Mouse (Mus musculus): ENCODE data around the gene Rps19.
"Not testable (repeated sequence)": the region's sequence is repeated elsewhere in the genome, so short reads cannot be mapped to it uniquely, and the experiment has no call there.

Gene Rps19

DNA sequence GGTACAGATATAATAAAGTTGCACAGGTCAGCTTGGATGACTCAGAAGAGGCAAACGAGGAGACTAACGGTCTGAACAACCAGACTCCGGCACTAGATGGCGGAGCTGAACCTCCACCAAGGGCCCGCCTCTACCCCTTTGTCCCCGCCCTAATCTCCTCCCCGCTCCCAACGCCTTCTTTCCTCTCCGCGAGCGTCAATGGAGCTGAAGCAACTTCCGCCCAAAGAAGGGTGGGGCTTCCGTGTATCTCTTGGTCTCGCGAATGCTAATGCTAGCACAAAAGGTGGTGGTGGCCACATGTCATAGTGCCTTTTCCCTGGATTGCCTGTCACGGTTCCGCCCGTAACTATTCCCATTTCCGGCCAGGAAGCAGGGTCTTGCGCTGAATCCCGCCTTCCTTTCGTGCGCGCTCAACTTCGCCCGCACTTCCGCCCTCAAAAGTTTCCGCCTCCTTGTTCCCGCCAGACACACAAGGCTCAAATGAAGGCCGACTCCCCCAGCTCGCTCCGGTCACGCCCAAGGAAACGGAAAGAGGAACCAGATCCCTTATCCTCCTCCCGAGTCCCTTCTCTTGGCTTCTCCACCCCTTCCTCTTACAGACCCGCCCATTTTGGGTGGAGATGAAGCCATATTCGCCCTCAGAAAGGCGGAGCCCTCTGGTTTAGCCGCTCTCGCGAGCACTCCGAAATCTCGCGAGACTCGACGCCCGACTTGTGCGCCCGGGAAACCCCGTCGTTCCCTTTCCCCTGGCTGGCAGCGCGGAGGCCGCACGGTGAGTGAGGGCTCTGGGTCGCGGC, at the start of gene Rps19:
Rps19 (plus strand) TSS at position 476 of the 797 bp plus-strand sequence.
- peak; percentile 99 for DNase-seq (ENCODE audit: low read depth, low spot score)

DNA sequence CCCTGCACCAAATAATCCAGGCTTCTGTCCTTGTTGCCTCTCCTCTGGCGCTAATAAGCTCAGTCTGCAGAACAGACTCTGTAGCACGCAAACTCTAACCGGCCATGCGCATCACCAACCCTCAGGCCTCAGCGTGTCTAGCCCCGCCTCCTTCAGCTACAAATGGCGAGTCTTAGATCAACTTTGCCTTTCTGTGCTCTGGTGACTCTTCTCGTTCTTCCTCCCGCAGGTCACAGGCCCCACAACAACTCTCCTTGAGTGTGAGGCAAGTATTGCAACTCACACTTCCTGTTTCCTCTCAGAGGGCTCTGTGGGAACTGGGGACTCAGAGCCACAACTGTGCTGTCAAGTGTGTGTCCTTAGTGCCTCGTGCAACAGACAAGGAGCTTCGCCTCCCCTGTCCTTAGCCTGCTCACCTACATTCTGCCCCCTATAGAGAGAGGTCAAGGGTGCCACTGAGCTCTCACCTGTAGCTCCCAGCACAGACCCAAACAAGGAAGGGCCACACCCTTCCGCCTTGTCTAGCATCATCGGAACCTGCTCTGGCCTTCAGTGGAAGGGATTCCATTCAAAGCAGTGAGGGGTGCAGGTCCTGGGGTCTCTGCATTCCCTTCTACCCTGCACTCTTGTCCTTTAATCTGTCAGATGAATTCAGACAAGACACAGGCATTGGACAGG, 45.3 kb upstream of the Rps19 start:
- DNase-seq (ENCODE audit: low read depth, low spot score): not testable (repeated sequence)

DNA sequence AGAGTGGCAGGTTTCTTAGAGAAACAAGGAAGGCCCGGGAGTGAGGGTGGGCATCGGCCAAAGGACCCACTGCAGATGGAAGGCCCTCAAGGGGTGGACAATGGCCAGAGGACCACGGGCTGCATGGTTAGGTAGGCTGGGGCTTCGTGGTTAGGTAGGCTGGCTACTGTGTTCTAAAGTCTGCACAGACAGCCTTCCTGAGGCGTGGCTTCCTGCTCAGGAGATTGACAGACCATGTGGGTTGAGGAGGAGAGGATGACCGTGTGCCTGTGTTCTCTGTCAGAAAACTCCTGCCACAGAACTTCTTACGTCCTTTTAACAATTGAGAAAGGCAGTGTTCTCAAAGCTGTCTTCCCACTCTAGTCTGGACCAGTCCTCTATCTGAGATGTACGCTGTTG, 44.8 kb upstream of the Rps19 start:
- no peak for DNase-seq (ENCODE audit: low read depth, low spot score)

DNA sequence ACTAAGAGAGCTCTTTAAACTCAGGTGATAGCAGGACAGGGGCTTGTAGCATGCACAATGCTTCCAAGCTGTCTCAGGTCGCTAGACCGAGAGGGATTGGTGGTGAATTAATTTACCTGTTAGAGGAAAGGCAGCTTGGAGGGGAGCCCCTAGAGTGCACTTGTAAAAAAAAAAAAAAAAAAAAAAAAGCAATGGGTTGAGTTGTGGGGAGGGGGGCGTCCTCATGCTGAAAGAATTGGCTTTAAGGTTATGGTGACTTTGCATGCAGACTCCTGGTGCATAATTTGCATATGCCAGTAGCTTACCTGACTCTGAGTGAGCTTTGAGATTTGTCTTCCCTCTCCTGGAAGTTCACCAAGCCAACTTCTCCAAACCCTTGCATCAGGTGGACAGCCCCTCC, 43.8 kb upstream of the Rps19 start:
- no peak for DNase-seq (ENCODE audit: low read depth, low spot score)

DNA sequence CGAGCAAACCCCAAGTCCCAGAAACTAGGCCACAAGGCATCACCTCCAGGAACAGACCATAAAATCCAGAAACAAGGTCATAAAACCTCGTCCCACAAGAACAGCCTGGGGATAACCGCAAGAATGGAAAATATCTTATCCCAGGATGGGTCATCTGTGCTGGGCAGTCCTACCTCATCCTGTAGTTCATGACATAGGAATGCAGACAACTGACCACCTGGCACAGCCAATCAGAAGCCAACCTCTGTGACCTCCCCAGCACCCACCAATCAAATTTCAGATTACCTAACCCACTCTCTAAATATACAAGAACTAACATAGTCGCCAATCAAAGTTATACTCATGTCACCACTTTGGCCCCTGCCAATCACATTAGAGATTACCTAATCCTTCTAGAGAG, 43.2 kb upstream of the Rps19 start:
- no peak for DNase-seq (ENCODE audit: low read depth, low spot score)

DNA sequence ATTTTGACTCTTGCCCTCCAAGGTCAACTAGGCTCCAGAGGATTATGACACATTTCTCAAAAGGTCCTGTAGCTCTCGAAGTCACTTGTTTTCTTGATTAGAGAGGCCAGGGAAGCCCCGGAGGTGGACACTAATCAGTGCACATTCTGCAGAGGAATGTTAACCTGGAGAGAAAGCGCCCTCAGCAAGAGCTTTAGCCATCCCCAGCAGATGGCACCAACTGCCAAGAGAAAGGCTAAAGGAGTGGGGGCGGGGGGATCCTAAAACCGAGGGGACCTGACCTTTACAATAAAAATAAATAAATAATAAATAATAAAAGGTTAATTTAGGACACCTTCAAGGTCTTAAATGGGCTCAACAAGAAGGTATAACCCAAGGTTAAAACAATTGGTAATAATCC, 40.0 kb upstream of the Rps19 start:
- no peak for DNase-seq (ENCODE audit: low read depth, low spot score)

DNA sequence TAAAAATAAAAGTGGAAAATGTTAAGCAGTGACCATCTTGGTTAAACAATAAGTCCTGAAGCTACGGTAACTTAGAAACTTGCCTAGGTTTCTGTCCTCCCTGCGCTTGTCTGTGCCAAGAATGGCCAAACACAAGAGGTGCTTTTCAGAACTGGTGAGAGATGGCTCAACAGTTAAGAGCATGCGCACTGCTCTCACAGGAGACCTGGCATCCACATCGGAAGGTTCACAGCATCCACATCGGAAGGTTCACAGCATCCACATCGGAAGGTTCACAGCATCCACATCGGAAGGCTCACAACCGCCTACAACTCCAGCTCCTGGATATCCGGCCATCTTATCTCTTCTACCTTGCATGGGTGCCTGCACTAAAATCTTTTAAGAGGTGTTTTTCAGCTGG, 39.0 kb upstream of the Rps19 start:
- DNase-seq (ENCODE audit: low read depth, low spot score): no peak

- DNase-seq (ENCODE audit: low read depth, low spot score): no peak
Measured at GRCm38 (mm10) chr7:24845713-24846112, 38.5 kb upstream of the Rps19 start.

- DNase-seq (ENCODE audit: low read depth, low spot score): not testable (repeated sequence)
Measured at GRCm38 (mm10) chr7:24846576-24846975, 37.6 kb upstream of the Rps19 start.

DNA sequence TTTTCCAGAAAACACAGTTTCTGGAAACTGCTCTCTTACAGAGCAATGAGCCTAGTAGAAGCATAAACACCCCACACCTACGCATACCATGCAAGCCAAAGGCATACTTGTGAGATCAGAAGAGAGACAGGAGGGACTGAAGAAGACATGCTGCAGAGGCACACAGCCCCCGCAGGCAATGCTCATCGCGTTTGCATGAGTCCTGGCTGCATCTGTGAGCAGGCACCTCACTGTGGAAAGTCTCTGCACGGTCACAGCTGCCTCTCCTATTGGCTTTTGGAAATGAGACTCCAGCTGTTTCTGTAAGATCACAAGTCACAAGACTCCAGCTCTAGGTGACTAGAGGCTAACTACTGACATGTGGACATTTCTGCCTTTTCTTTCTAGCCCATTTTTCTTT, 34.0 kb upstream of the Rps19 start:
- DNase-seq (ENCODE audit: low read depth, low spot score): no peak

- no peak for DNase-seq (ENCODE audit: low read depth, low spot score)
Measured at GRCm38 (mm10) chr7:24850899-24851303, 33.3 kb upstream of the Rps19 start.

- no peak for DNase-seq (ENCODE audit: low read depth, low spot score)
Measured at GRCm38 (mm10) chr7:24851596-24852325, 32.4 kb upstream of the Rps19 start.

GRCm38 (mm10) chr7:24852557-24853232, 31.5 kb upstream of the Rps19 start:
- no peak for DNase-seq (ENCODE audit: low read depth, low spot score)

- no peak for DNase-seq (ENCODE audit: low read depth, low spot score)
Measured at GRCm38 (mm10) chr7:24853233-24853563, 31.0 kb upstream of the Rps19 start.

DNA sequence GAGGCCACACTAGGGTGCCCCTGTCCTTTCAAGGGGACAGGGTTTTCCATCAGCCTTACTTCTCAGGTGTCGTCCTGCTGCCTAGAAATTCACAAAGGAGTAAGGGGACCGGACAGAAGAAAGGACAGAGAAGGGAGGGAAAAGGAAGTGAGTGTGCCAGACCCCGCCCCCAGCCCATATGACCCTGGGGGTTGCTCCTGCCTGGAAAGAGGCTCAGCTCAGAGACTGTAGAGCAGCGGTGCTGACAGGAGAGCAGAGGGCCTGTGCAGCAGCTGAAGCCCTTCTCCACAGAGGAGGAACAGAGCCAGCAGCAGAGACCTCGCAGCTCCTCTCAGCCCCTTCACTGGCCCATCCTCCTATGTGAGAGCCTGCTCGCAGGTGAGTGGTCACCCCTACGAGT, 30.5 kb upstream of the Rps19 start:
- DNase-seq (ENCODE audit: low read depth, low spot score): no peak

- DNase-seq (ENCODE audit: low read depth, low spot score): no peak
Measured at GRCm38 (mm10) chr7:24856460-24857120, 27.6 kb upstream of the Rps19 start.

GRCm38 (mm10) chr7:24859234-24859633, 24.9 kb upstream of the Rps19 start:
- no peak for DNase-seq (ENCODE audit: low read depth, low spot score)

- DNase-seq (ENCODE audit: low read depth, low spot score): no peak
Measured at GRCm38 (mm10) chr7:24861913-24862312, 22.3 kb upstream of the Rps19 start, which contains the start of gene Gm9844. Gene Gm9844, plus strand, starts transcription at chr7:24862213.

- no peak for DNase-seq (ENCODE audit: low read depth, low spot score)
Measured at GRCm38 (mm10) chr7:24862853-24863252, 21.3 kb upstream of the Rps19 start.

DNA sequence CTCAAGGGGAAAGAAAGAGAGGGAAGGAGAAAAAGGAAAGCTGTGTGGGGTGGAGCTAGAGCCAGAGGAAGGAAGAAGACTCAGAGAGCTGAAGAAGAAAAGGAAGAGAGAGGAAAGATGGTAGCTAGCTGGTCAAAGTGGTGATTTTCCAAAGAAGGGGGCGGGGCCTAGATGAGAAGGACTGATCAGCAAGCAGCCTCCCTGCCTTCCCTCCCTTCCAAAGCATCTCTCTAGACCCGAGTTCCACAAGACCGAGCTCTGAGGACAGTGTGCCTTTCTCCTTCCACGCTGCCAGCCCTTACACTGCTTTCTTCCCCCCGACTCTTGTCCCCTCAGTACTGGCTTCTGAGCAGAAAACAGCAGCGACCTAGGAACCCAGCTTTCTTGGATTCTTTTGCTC, 20.0 kb upstream of the Rps19 start:
- no peak for DNase-seq (ENCODE audit: low read depth, low spot score)

DNA sequence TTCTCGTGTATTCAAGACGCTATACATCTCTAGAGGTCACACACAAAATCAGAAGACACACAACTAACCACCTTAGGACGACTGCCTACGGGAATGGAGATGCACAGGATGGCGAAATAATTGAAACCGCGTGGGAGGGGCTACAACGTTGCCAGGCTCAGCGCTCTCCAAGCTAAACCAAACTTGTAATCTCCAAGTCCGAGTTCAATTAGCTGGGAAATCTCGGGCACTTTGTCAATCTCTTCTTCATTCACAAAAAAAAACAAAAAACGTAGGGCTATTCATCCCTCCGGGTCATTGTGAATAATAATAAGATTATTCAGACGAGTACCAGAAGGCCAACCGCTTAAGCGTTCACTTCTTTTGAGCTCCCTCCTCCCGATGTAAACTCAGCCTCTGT, 15.1 kb upstream of the Rps19 start:
- DNase-seq (ENCODE audit: low read depth, low spot score): no peak
